Mouse (Mus musculus): ENCODE measurements around the gene Rps19bp1. TPM values are rescaled to one million over a fixed set of nuclear protein-coding genes. Genes with fewer than 3 reads are reported as not detected.

Gene Rps19bp1
- 21.2 and 24.9 TPM in 2 replicates for polyA plus RNA-seq (2015; fragmentation: Nextera tagmentation; extraction: Ambion mirVana)

DNA sequence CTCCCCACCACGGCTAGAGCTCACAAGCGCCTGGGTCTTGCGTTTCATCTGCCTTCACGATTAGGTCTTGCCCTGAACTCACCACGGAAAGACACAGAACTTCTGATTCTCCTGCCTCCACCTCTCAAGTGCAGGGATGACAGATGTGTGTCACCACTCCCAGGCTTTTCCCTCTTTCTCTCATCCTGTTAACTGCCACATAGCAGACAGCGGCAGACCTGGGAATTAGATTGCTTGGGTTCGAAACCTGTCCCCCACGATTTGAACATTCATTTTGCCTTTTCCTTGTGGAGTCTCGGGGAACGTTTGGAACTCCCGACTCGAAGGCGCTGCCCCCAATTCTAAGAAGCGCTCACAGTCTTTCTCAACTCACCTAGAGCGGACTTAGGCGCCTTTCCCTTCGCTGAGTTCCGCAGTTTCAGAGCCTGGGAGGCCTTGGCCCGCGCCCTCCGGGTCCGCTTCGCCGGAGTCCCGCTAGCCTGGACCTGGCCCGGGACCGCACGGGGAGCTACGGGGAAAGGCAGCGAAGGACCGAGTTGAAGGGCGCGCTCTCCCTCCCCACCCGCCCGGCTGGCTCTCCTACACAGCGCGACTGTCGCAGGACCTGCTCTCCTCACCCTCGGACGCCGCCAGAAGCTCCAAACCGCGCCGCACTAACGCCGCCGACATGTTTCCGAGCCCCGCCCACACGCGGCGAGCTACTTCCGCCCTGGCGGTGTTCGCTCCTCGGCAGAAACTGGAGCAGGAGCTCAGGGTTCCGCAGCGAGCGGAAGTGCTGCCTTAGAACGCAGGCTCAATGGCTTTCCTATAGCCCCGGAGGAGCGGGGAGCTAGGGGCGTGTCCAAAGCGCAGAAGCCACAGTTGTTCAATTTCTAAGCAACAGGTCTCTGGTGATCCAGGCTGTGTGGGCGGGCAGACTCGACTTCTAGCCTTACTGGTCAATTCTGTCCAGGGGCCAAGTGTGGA is at the start of gene Rps19bp1:
TSS of gene Rps19bp1 (minus strand) at position 706 of the 966 bp plus-strand sequence.
- Histone ChIP-seq H3K27me3 (ENCODE audit: control insufficient read depth, insufficient read depth, low read depth, low read length) (no peaks in the 10 kb centered on the region), H3K9me3 (replicated peaks; ENCODE audit: control insufficient read depth, low read length) (no peaks in the 10 kb centered on the region), H3K4me2 (ENCODE audit: low read depth, low read length) (peak within 1 kb of the TSS; percentile 79), H3K9ac (ENCODE audit: low read depth, low read length) (peak within 1 kb of the TSS; percentile 86), H3K4me3 (ENCODE audit: low read depth, low read length) (peak within 1 kb of the TSS; percentile 75), H3K4me1 (ENCODE audit: control insufficient read depth, low read depth, low read length) (peaks cover 32% of the 10 kb centered on the region), H3K27ac (ENCODE audit: low read length) (peak within 1 kb of the TSS; percentile 78), H3K36me3 (ENCODE audit: control insufficient read depth, insufficient read depth) (peaks cover 8% of the 10 kb centered on the region)
- peak; percentile 96 for ATAC-seq (ENCODE audit: low read depth)
- WGBS (ENCODE audit: insufficient replicate concordance) = under 1% methylated on average over 66 of the region's 66 CpGs

DNA sequence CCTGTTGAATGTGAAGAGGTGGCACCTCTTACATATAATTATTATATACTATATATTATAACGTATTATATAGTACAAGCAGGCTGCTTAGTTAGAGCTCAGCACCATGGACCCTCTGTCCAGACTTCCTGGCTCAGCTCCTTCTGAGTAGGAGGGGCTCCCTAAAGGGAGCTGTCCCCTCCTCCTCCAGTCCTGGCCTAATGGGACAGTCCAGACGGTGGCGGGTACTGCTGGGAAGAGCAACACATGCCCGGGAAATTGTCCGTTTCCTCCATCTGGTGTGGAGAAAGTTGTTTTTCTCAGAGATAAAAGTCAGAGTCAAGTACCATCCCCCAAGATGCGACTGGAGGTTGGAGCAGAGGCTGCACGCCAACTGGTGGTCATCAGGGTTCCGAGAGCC is 42.0 kb upstream of the Rps19bp1 start:
- Histone ChIP-seq H3K4me2 (ENCODE audit: low read depth, low read length) (no peak overlapping the region), H3K9me3 (replicated peaks; ENCODE audit: control insufficient read depth, low read length) (no peaks in the 10 kb centered on the region), H3K4me3 (ENCODE audit: low read depth, low read length) (no peak overlapping the region), H3K27me3 (ENCODE audit: control insufficient read depth, insufficient read depth, low read depth, low read length) (no peaks in the 10 kb centered on the region), H3K9ac (ENCODE audit: low read depth, low read length) (no peak overlapping the region), H3K27ac (ENCODE audit: low read length) (no peak overlapping the region), H3K4me1 (ENCODE audit: control insufficient read depth, low read depth, low read length) (no peaks in the 10 kb centered on the region), H3K36me3 (ENCODE audit: control insufficient read depth, insufficient read depth) (no peaks in the 10 kb centered on the region)
- no peak for ATAC-seq (ENCODE audit: low read depth)
- WGBS (ENCODE audit: insufficient replicate concordance) = 26% methylated on average over 8 of the region's 8 CpGs

DNA sequence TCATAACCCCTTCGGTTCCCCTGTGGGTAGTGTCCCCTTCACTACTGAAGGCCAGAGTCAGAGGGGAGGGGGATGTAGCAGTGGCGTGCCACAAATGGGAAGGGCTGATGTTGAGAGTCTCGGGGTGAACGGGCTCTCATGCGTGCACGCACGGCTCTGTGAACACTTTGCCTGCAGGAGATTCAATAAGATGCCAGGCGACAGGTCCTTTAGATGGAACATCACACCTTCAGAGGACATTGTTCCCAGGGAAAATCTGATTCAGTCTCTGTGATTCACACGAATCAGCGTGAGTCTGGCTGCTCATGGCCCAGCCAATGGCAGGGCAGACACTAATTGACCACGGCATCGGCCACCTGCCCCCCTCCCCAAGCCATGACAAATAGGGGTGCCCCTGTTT is 40.1 kb upstream of the Rps19bp1 start:
- no peak overlapping the region for H3K4me2 ChIP-seq (ENCODE audit: low read depth, low read length)
- no peak overlapping the region for H3K9ac ChIP-seq (ENCODE audit: low read depth, low read length)
- no peak for ATAC-seq (ENCODE audit: low read depth)
- no peaks in the 10 kb centered on the region for H3K36me3 ChIP-seq (ENCODE audit: control insufficient read depth, insufficient read depth)
- no peak overlapping the region for H3K4me3 ChIP-seq (ENCODE audit: low read depth, low read length)
- no peaks in the 10 kb centered on the region for H3K9me3 ChIP-seq (replicated peaks; ENCODE audit: control insufficient read depth, low read length)
- 77% methylated on average over 12 of the region's 12 CpGs for WGBS (ENCODE audit: insufficient replicate concordance)
- H3K27me3 ChIP-seq (ENCODE audit: control insufficient read depth, insufficient read depth, low read depth, low read length) = no peaks in the 10 kb centered on the region
- no peak overlapping the region for H3K27ac ChIP-seq (ENCODE audit: low read length)
- H3K4me1 ChIP-seq (ENCODE audit: control insufficient read depth, low read depth, low read length) = no peaks in the 10 kb centered on the region

DNA sequence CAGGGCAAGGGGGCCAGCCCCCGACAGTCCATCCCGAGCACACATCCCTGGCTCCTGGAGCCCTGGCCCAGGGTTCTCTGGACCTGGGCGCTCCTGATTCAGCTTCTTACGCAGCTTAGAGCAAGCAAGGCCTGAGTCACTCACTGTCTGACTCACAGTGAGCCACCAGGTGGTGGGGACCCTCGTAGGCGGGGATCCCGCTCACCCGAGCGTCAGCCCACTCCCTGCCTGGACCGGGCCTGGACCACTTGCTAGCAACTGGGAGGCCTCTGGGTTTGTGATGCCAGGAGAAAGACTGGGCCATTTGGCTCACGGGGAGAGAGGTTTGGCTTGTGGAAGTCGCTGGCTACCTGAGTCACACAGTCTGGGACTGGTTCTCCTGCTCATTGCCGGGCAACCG is 39.7 kb upstream of the Rps19bp1 start:
- no peak for ATAC-seq (ENCODE audit: low read depth)
- Histone ChIP-seq H3K9ac (ENCODE audit: low read depth, low read length) (no peak overlapping the region), H3K27ac (ENCODE audit: low read length) (no peak overlapping the region), H3K36me3 (ENCODE audit: control insufficient read depth, insufficient read depth) (no peaks in the 10 kb centered on the region), H3K4me2 (ENCODE audit: low read depth, low read length) (no peak overlapping the region), H3K27me3 (ENCODE audit: control insufficient read depth, insufficient read depth, low read depth, low read length) (no peaks in the 10 kb centered on the region), H3K9me3 (replicated peaks; ENCODE audit: control insufficient read depth, low read length) (no peaks in the 10 kb centered on the region), H3K4me3 (ENCODE audit: low read depth, low read length) (no peak overlapping the region), H3K4me1 (ENCODE audit: control insufficient read depth, low read depth, low read length) (no peaks in the 10 kb centered on the region)
- 61% methylated on average over 14 of the region's 14 CpGs for WGBS (ENCODE audit: insufficient replicate concordance)

DNA sequence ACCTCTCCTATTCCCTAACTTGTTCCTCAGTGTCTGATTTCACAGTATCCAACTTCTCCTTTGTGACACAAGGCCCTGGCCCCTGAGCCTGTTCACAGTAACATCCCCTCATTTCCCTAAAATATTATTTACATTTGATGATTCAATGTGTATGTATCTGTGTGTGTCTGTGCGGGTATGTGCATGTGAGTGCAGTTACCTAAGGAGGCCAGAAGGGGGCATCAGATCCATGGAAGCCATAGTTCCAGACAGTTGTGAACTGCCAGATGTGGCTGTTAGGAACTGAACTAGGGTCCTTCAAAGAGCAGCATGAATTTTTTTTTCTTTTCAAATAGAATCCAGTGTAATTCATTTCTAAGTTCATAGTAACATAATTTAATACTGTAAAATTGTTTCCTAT is 33.0 kb upstream of the Rps19bp1 start:
- Histone ChIP-seq H3K9me3 (replicated peaks; ENCODE audit: control insufficient read depth, low read length) (no peaks in the 10 kb centered on the region), H3K27me3 (ENCODE audit: control insufficient read depth, insufficient read depth, low read depth, low read length) (no peaks in the 10 kb centered on the region), H3K9ac (ENCODE audit: low read depth, low read length) (no peak overlapping the region), H3K4me3 (ENCODE audit: low read depth, low read length) (no peak overlapping the region), H3K36me3 (ENCODE audit: control insufficient read depth, insufficient read depth) (no peaks in the 10 kb centered on the region), H3K4me2 (ENCODE audit: low read depth, low read length) (no peak overlapping the region), H3K4me1 (ENCODE audit: control insufficient read depth, low read depth, low read length) (no peaks in the 10 kb centered on the region), H3K27ac (ENCODE audit: low read length) (no peak overlapping the region)
- ATAC-seq (ENCODE audit: low read depth) = no peak
- WGBS (ENCODE audit: insufficient replicate concordance) = 80% methylated on average over 1 of the region's 1 CpGs

DNA sequence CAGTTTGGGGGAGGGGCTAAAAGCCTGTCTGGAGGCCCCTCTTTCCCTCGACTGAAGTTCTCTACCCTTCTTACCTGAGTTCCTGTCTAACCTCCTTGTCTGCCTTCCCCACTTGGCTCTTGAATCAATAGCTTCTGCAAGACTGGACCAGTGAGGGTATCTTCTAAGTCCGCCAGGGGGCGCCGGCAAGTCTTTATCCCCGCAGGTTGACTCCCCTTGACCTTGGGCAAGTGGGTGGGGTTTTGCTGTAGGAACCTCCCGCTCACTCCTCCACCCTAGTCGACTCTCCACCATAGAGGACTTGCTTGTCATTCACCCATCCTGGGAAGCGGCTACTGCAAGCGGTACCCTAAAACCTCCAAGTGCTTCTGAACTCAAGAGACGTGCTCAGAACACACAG is 25.3 kb upstream of the Rps19bp1 start:
- Histone ChIP-seq H3K4me1 (ENCODE audit: control insufficient read depth, low read depth, low read length) (peaks cover 3% of the 10 kb centered on the region; the same call in 1 of the 2 replicates), H3K4me2 (ENCODE audit: low read depth, low read length) (no peak overlapping the region), H3K36me3 (ENCODE audit: control insufficient read depth, insufficient read depth) (no peaks in the 10 kb centered on the region), H3K9me3 (replicated peaks; ENCODE audit: control insufficient read depth, low read length) (no peaks in the 10 kb centered on the region), H3K27me3 (ENCODE audit: control insufficient read depth, insufficient read depth, low read depth, low read length) (peaks cover 50% of the 10 kb centered on the region), H3K4me3 (ENCODE audit: low read depth, low read length) (no peak overlapping the region), H3K9ac (ENCODE audit: low read depth, low read length) (no peak overlapping the region), H3K27ac (ENCODE audit: low read length) (no peak overlapping the region)
- WGBS (ENCODE audit: insufficient replicate concordance) = 4% methylated on average over 10 of the region's 10 CpGs
- ATAC-seq (ENCODE audit: low read depth) = no peak

DNA sequence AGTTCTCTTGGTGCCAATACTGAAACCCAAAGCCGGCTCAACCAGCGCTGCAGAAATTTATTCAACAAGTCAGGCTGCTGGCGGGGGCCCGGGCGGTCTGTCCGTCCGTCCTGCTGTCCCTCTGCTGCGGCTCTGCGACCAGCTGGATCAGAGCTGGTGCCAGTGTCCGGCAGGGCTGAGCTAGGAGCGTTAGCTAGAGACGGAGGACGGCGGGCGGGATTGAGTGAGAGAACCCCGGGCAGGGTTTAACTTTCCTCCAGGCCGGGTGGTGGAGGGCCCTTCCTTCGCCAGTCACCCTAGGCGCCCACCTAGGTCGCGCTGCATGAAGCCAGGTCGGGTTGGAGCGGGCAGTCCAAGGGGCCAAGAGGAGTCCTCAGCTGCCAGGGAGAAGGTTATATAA is 23.9 kb upstream of the Rps19bp1 start:
- H3K4me3 ChIP-seq (ENCODE audit: low read depth, low read length) = no peak overlapping the region
- no peak overlapping the region for H3K9ac ChIP-seq (ENCODE audit: low read depth, low read length)
- H3K27ac ChIP-seq (ENCODE audit: low read length) = no peak overlapping the region
- no peak for ATAC-seq (ENCODE audit: low read depth)
- H3K4me1 ChIP-seq (ENCODE audit: control insufficient read depth, low read depth, low read length) = peaks cover 3% of the 10 kb centered on the region; the same call in 1 of the 2 replicates
- peaks cover 55% of the 10 kb centered on the region for H3K27me3 ChIP-seq (ENCODE audit: control insufficient read depth, insufficient read depth, low read depth, low read length)
- no peak overlapping the region for H3K4me2 ChIP-seq (ENCODE audit: low read depth, low read length)
- H3K9me3 ChIP-seq (replicated peaks; ENCODE audit: control insufficient read depth, low read length) = no peaks in the 10 kb centered on the region
- WGBS (ENCODE audit: insufficient replicate concordance) = 6% methylated on average over 23 of the region's 23 CpGs
- no peaks in the 10 kb centered on the region for H3K36me3 ChIP-seq (ENCODE audit: control insufficient read depth, insufficient read depth)

DNA sequence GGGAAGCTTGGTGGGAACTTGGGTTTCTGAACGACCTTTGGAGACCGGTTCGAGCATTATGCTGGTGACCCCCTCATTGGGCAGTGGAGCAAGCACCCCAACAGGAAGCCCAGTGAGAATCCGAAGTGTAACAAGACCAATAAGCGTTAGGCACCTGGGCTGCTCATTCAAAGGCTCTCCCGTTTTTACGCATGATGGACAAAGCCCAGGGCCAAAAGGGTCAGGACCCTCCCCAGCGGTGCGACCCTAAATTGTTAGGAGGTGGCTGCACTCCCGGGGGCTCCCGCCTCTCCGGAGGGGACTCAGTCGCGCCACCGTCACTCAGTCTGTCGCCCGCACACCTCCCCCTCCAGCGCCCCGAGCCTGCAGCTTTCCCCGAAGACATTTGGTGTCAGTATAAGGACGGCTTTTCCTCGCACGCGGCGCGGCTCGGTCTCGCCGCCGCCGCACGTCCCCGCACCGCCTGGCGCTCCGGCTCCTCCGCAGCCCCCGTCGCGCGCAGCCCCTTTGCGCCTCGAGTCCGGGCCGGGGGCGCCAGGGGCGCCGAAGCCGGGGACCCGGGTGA is 22.8 kb upstream of the Rps19bp1 start, which contains the start of gene Cacna1i:
TSS of gene Cacna1i (plus strand) at position 388 of the 565 bp plus-strand sequence.
- Histone ChIP-seq H3K27ac (ENCODE audit: low read length) (no peak within 1 kb of the TSS), H3K4me3 (ENCODE audit: low read depth, low read length) (peak within 1 kb of the TSS; percentile 25; the same call in 1 of the 2 replicates), H3K36me3 (ENCODE audit: control insufficient read depth, insufficient read depth) (no peaks in the 10 kb centered on the region), H3K9ac (ENCODE audit: low read depth, low read length) (no peak within 1 kb of the TSS), H3K4me1 (ENCODE audit: control insufficient read depth, low read depth, low read length) (peaks cover 3% of the 10 kb centered on the region; the same call in 1 of the 2 replicates), H3K4me2 (ENCODE audit: low read depth, low read length) (peak within 1 kb of the TSS; percentile 25; the same call in 1 of the 2 replicates), H3K27me3 (ENCODE audit: control insufficient read depth, insufficient read depth, low read depth, low read length) (peaks cover 55% of the 10 kb centered on the region), H3K9me3 (replicated peaks; ENCODE audit: control insufficient read depth, low read length) (no peaks in the 10 kb centered on the region)
- no peak for ATAC-seq (ENCODE audit: low read depth)
- 3% methylated on average over 49 of the region's 50 CpGs for WGBS (ENCODE audit: insufficient replicate concordance)

DNA sequence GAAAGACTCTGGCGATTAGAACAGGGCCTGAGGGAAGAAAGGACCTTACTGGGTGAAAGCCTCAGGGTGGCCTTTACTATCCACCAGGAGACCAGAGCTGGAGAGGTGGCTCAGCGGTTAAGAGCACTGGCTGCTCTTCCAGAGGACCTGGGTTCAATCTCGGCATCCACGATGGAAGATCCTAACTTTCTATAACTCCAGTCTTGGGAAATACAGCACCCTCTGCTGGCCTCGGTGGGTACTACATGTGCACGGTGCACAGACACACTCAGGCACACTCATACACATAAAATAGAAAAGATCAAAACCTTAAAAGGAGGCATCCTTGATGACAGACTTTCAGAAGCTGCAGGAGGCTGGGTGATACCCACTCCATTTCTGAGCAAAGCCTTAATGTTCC is 16.5 kb upstream of the Rps19bp1 start:
- Histone ChIP-seq H3K9me3 (replicated peaks; ENCODE audit: control insufficient read depth, low read length) (no peaks in the 10 kb centered on the region), H3K27me3 (ENCODE audit: control insufficient read depth, insufficient read depth, low read depth, low read length) (peaks cover 17% of the 10 kb centered on the region)

More for the DNA sequence above, 16.5 kb upstream of the Rps19bp1 start:
- Histone ChIP-seq H3K4me1 (ENCODE audit: control insufficient read depth, low read depth, low read length) (no peaks in the 10 kb centered on the region), H3K27ac (ENCODE audit: low read length) (no peak overlapping the region), H3K4me3 (ENCODE audit: low read depth, low read length) (no peak overlapping the region), H3K4me2 (ENCODE audit: low read depth, low read length) (no peak overlapping the region), H3K9ac (ENCODE audit: low read depth, low read length) (no peak overlapping the region), H3K36me3 (ENCODE audit: control insufficient read depth, insufficient read depth) (no peaks in the 10 kb centered on the region)
- WGBS (ENCODE audit: insufficient replicate concordance) = 15% methylated on average over 6 of the region's 6 CpGs
- no peak for ATAC-seq (ENCODE audit: low read depth)
